Mouse (Mus musculus) brain, embryonic 18.5 days (tissue): Measurements from ENCODE around the gene Gm49391.
"Not testable (repeated sequence)": the region's sequence is repeated elsewhere in the genome, so short reads cannot be mapped to it uniquely, and the experiment has no call there.

ENCODE experiments used
- DNase-seq: peaks from one replicate; pipeline ENCODE4 v3.0.0-alpha.2; 2012; ENCODE audit warnings: low read depth, low spot score

Gene Gm49391

DNA sequence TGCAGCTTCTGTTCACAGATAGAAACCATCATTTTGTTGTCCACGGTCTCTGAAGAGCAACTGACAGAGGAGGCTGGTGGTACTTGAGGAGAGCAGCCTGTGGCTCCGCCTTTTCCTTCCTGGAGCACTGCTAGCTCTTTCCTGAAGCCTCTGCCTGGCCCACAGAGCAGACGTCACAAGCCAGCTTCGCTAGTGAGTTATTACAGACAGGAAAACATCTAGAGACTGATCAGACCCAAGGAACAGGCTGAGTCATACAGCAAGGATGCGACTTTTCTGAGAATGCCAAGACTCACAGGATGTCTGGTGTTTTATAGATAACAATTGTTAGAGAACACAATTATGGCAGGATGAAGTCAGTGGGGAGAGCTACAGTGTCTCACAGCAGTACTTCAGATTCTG lies at the start of gene Gm49391, which contains the start of gene Ctla2a:
Gene Gm49391 (minus strand): TSS at position 72 of the 402 bp plus-strand sequence.
Gene Ctla2a (minus strand): TSS at position 126 of the 402 bp plus-strand sequence.
- DNase-seq = no peak

DNA sequence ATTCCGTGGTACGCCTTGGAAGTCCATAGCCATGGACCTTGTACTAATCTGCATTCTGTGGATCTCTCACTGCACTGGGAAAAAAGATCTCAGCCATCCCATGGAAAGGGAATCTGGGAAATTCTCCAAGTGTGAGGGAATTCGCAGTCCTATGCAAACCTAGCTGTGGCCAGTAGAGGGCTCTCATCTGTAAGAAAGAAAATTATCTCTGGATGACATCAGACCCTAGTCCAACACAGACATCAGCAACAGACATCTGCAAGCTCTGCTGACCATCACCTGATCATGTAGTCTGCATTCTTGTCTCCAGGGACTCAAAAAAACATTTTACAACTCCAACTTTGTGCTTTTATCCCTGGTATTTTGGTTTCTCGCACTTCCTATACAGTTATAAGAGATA lies 35.9 kb upstream of the Gm49391 start:
- DNase-seq = not testable (repeated sequence)

DNA sequence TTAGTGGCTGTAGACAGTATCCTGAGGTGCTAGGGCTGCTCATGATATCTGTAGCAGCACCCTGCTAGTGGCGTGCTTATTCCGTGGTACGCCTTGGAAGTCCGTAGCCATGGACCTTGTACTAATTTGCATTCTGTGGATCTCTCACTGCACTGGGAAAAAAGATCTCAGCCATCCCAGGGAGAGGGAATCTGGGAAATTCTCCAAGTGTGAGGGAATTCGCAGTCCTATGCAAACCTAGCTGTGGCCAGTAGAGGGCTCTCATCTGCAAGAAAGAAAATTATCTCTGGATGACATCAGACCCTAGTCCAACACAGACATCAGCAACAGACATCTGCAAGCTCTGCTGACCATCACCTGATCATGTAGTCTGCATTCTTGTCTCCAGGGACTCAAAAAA lies 27.6 kb upstream of the Gm49391 start:
- DNase-seq = not testable (repeated sequence)

DNA sequence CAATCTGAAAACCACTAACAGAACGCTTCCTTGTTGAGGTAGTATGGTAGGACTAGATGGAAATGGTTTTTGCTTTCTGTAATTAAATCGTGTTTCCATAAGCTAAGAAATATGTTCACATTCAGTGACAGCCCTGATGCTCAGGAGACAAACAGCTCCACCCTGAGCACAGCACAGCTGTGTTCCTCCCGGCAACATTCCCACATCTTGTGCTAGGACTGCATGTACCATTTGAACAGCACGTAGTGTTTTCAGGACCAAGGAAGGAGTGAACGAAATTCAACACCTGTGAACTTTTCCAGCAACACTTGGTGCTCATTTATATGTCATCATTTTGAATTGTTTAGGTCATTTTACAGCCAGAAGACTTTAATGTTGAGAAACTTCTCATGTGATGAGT lies 25.3 kb upstream of the Gm49391 start:
- DNase-seq = no peak

DNA sequence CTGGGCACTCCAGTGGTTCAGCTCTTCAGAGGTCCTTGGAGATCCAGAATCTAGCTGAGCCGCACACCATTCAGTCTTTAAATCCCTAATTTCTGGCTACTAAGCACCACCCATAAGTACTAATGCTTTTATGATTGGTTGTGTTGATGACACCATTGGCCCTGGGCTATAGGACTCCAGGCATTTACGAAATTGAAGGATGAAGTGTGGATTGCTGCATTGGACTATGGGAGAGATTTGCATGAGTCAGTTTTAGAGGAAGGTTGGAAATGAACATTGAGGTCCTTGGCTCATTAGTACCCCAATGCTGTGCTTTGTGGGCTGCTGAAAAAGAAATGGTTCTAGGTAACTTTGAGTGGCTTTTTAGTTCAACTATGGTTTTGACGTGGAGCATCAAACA lies 5.5 kb upstream of the Gm49391 start, which contains the start of gene Tpbpa:
Gene Tpbpa (minus strand): TSS at position 101 of the 400 bp plus-strand sequence.
- DNase-seq = not testable (repeated sequence)

DNA sequence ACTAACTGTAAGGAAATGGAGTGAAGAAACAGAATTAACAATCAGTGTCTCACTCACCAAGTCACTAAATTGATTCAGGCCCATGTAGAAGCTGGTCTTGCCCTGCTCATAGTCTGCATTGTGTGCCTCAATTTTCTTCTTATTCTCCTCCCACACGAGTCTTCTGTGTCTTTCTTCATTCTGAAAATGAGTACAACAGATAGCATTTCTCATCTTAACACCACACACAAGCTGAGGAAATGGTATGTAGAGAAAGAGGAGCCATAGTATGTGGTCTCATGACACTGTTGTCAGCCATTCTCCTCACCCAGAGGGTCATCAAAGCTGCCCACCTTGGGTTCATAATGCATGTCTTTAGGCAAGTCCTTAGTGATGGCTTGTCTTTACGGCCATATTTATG lies 881 bp downstream of the Gm49391 start, which contains the start of gene Gm49393:
Gene Gm49393 (minus strand): TSS at position 101 of the 400 bp plus-strand sequence.
- not testable (repeated sequence) for DNase-seq

DNA sequence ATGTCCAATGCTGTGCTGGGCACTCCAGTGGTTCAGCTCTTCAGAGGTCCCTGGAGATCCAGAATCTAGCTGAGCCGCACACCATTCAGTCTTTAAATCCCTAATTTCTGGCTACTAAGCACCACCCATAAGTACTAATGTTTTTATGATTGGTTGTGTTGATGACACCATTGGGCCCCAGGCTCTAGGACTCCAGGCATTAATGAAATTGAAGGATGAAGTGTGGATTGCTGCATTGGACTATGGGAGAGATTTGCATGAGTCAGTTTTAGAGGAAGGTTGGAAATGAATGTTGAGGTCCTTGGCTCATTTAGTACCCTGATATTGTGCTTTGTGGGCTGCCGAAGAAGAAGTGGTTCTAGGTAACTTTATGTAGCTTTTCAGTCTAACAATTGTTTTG lies 31.6 kb downstream of the Gm49391 start, which contains the start of gene Tpbpb:
Gene Tpbpb (minus strand): TSS at position 101 of the 400 bp plus-strand sequence.
- DNase-seq = not testable (repeated sequence)

DNA sequence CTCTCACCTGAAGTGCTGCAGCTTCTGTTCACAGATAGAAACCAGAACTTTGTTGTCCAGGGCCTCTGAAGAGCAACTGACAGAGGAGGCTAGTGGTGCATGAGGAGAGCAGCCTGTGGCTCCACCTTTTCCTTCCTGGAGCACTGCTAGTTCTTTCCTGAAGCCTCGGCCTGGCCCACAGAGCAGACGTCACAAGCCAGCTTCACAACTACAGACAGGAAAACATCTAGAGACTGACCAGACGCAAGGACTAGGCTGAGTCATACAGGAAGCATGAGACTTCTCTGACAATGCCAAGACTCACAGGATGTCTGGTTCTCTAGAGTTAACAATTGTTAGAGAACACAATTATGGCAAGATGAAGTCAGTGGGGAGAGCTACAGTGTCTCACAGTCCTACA lies 39.0 kb downstream of the Gm49391 start, which contains the start of gene Ctla2b:
Gene Ctla2b (minus strand): TSS at position 120 of the 400 bp plus-strand sequence.
- no peak for DNase-seq

DNA sequence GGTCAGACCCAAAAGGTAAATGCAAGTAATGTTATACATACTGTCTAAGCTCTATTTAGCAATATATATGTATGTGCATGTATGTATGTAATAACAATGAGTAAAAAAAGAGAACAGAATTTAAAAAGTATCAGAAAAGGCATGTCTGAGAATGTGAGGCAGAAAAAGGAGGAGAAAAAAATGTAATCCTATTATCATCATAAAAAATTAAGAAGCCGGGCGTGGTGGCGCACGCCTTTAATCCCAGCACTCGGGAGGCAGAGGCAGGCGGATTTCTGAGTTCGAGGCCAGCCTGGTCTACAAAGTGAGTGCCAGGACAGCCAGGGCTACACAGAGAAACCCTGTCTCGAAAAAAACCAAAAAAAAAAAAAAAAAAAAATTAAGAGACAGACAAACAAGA lies 39.6 kb downstream of the Gm49391 start, which contains the start of gene Gm49392:
Gene Gm49392 (minus strand): TSS at position 101 of the 400 bp plus-strand sequence.
- DNase-seq = not testable (repeated sequence)

DNA sequence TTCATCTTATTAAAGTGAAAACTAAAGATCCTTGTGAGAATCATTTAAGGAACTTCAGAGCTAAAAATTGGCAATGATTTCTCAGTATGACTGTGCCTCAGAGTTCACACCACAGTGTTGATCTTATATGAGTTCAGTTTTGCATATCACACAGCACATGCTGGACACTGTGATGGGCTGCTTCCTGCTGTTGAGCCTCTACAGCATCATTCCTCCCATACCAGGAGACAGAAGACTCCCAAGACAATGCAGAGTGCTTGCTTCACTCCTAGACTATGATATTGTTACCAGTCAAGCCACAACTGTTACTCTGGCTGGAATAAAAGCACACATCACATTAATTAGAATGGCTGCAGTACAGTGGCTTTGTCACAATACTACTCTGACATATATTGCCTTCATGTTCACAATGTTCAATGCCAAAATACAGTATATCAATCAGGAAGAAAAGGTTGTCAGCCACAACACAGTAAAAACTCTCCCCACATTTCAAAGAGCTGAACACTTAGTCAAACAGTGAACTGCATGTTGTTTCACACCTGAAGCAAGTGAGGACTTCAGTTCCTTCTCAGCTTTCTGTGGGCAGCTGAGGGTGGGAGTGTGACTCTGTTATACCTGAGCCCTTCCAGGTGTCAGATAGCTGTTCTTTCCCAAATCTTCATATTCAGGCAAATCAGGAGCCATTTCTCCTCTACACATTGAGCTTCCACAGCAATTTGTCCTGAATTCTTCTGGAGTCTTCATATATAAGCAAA lies 40.8 kb downstream of the Gm49391 start:
- DNase-seq = no peak

DNA sequence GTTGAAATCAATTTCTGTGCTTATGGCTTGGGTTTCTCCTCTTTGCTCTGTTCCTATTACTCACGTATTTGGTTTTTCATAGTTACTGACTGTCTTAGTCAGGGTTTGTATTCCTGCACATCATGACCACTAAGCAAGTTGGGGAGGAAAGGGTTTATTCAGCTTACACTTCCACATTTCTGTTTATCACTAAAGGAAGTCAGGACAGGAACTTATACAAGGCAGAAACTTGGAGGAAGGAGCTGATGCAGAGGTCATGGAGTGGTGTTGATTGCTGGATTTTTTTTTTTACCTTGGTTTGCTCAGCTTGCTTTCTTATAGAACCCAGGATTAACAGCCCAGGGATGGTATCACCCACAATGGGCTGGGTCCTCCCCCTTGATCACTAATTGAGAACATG lies 44.1 kb downstream of the Gm49391 start:
- DNase-seq = no peak

DNA sequence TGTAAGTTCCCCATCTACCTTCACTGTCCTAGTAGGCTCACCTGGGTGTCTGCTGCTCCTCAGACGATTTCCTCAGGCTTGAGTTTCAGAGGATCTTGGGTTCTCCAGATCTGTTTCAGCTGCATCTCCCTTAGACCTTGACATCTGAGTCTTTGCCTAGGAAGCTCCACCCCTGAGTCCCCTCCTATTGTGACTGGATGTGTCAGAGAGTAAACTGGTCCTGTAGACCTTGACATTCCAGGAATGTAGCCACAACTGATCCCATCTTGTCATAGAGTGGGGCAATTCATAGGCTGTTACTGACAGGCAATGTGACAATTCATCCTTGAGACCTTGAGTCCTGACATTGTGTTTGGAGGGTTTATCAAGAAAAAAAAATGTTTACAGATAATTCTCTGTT lies 72.1 kb downstream of the Gm49391 start, which contains the start of gene 4930486L24Rik:
Gene 4930486L24Rik (minus strand): TSS at position 195 of the 400 bp plus-strand sequence.
- no peak for DNase-seq

DNA sequence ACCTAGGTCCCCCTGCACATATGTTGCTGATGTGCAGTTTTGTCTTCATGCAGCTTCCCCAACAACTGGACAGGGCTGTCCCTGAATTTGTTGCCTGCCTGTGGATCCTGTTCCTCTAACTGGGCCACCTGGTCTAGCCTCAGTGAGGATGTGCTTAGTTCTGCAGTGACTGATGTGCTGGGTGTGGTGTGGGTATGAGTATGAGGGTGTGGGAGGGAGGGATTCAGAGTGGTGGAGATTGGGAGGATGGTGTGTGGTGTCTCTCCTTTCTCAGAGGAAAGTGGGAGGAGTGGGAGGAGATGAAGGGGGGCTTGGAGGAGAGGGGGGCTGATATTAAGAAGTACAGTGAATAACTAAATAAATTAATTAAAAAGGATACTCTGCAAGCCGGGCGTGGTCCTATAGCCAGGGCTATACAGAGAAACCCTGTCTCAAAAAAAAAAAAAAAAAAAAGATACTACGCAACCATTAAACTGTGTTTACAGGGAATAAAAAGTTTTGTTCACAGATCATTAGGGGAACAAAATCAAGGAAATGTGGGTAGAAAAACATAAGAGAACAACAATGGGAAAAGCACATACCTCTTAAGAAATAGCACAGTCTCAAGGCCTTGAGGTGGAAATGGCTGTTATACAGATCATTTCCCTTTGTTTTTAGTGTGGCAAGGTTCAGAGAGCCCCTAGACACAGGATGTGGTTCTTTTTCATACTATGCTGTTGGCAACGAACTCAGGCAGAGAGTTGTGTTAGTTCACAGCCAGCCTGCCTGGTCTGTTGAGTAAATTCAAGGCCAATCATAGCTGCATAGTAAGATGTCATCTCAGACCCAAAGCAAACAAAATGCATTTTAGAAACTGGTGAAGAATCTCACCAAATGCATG lies 87.9 kb downstream of the Gm49391 start:
- DNase-seq = no peak
